Mouse (Mus musculus): Measurements from ENCODE around the gene Foxp1.

DNA sequence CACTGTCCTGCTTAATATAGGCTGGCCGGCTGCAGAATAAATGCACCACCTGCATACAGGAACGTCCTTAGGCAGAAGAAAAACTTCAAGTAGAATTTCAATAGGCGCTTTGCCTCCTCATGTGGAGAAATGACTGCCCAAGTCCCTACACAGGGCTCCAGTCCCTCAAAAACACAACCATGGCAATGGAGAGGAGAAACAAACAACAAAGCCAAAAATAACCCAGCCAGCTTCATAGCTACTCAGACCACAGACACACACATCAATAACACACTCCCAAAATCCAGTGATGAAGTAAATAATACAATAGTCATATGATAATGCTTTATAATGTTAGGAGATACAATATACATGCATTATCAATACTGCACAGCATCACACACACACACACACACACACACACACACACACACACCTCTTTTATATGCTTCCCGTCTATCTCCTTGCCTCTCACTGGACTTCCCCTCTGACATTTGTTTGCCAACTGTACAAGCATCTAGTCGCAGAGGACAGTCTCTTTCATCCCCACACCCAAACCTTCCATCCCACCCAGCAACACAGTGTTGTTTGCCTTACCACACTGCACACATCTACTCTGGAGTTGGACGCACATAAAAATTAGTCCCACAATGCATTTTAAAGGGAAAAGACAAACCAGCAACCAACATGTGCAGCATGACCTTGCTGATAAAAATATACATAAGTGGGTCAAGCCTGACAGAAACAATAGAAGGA lies 162.6 kb downstream of the Foxp1 start:
- TF ChIP-seq POLR2A (IDR thresholded peaks at IDR 0.05; ENCODE audit: insufficient read length, low read depth) (no peak), MAX (IDR thresholded peaks at IDR 0.05; ENCODE audit: low read depth) (no peak), E2F4 (IDR thresholded peaks at IDR 0.05; ENCODE audit: insufficient read depth) (no peak), MYOD1 (IDR thresholded peaks at IDR 0.05; ENCODE audit: control insufficient read depth in 1 of 3, insufficient read length in 2 of 3, low read depth in 2 of 3) (no peak), CEBPB (IDR thresholded peaks at IDR 0.05; ENCODE audit: insufficient read depth, poor library complexity, severe bottlenecking) (no peak), TCF12 (IDR thresholded peaks at IDR 0.05; ENCODE audit: insufficient read depth, poor library complexity, severe bottlenecking) (no peak), USF1 (IDR thresholded peaks at IDR 0.05; ENCODE audit: low read depth) (no peak), MYOG (IDR thresholded peaks at IDR 0.05; ENCODE audit: control insufficient read depth in 1 of 3, insufficient read depth in 1 of 3, insufficient read length in 2 of 3, low read depth in 2 of 3) (no peak)
